Mouse (Mus musculus): ENCODE measurements around the gene Dyrk3.

Gene Dyrk3

DNA sequence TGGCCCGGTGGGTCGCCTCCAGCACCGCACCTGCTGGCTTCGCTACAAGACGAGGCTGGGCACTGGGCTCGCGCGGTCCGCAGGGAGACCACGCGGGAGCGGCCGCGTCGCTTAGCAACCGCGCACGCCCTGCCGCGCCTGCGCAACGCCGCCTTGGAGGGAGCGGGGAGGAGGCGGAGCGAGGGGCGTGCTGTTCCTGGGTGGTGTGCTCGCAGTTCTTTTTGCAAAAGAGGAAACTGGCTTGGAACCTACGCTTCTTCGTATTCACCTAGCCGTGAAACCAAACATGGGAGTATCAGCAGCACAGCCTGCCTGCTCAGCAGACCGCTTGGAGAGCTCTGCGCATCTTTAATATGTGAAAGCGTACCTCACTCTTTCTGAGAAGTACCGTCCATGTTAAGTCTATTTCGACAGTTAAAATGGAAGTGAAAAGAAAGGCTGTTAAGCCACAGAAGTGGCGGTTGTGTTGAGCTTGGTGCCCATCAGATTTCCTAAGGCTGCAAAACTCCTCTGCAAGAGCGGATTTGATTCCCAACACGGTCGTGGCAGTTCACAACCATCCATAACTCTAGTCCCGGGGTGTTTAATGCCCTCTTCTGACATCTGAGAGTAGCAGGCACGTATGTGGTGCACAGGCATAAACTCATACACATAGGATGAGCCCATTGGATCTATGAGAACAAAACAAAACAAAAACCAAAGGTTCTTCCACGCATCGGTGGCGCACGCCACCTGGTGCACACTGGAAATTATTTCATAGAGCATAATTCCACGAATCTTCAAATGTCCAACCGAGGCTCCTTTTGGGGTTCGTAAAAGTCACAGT lies at the start of gene Dyrk3:
Gene Dyrk3, minus strand, starts transcription at position 150 of the 826 bp plus-strand sequence.
- in situ Hi-C loops (cut with MseI, MboI) = no loop called here

DNA sequence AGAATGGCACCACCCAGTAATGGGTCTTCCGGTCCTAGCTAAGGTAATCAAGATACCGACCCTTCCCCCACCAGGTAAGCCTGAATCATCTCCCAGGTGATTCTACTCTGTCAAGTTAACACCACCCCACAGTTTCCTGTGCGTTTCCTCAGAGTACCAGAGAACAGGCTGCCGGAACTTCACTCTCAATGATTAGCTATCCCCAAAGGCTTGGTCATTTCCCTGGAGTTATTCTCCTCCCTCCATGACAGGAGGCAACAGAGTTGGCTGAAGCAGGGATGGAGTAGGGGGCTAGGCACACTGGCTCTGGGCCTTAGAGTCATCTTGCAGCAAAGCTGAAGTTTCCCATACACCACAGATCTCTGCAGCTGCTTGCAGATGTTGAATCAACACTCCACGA lies 49.7 kb upstream of the Dyrk3 start:
- in situ Hi-C loops (cut with MseI, MboI) = loop anchor here (5.0 to 10.0 kb wide), 2 partner anchors 57 to 69 kb away; partner anchors contain the start of gene Rassf5 (in 1 of the 2)

DNA sequence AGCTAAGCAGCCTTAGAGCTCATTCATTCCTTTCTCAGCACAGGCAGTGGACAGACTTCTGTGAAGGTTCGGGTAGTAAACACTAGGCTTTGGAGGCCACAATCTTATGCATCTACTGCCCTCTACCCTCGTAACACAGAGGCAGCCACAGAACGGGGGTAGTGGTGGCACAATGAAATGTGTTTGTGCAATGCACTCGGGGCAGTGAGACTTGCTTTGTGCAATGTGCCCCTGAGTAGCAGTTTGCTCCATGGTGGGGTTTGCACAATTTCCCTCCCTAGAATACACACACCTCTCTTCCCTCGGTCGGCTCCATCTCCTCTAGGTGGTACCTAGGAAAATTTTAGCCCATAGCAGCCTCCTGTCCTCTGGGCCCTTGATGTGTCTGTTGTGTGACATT lies 48.9 kb upstream of the Dyrk3 start:
- in situ Hi-C loops (cut with MseI, MboI) = loop anchor here (5.0 to 10.0 kb wide), 2 partner anchors 58 to 70 kb away; partner anchors contain the start of gene Rassf5 (in 1 of the 2)

DNA sequence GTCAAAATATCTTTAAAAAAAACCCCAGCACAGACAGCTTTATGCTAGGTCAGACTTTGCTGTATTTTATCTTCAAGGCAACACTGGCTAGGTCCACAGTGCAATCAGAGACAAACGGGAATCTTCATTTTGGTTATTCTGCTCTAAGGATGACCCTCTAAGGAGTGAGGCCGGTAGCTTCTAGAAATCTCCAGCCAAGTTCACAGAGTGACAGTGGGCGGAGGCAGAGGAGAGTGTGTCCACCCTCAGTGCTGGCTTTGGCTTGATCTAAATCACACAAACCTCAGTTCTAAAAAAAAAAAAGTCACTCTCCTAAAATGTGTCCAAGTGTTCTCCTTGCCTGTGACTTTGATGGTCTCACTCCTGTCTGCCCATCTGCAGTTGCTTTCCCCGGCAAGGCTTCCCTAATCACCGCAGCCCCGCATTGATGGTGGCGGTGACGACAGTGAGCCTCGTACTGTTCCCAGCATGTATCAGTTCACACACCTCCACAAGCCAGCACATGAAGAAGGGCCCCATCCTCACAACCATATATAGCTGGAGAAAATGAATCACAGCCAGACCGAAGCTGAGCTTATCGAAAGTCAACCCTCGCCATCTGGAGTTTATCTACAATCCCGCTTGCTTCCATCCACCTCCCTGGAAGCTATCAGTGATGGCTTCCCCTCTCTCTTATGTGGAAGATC lies 47.8 kb upstream of the Dyrk3 start:
- in situ Hi-C loops (cut with MseI, MboI) = loop anchor here (5.0 to 10.0 kb wide), 2 partner anchors 59 to 71 kb away; partner anchors contain the start of gene Rassf5 (in 1 of the 2)

DNA sequence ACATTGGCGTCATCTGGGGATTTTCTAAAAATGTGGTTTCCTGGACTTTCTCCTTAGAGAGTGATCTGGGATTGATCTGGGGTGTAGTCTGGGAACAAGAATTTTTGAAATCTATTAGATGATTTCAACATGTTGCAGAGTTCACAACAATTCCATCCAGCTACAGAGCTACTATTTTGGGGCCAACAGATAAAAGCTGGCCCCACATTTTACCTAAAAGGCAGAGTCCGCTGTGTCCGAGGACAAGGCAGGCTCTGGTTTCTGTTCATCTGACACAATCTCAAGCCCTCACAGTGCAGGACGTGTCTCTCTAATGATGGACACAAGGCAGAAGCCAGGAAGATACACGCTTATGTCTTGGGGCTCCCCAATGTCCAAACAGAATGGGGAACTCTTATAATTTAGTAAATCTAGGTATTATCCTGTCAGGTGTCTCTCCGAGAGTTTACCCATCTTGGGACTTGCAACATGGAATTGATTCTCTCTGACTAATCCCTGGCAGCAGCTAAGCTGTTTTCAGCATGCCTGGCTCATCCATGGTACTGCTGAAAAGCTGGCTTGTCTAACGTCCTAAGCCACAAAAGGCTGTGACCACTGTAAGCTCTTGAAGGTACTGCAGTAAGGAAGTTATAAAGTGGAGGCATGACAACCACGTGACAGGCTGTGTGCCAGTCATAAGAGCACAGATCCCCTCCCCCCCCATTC lies 47.0 kb upstream of the Dyrk3 start:
- in situ Hi-C loops (cut with MseI, MboI) = loop anchor here (5.0 to 10.0 kb wide), 2 partner anchors 60 to 72 kb away; partner anchors contain the start of gene Rassf5 (in 1 of the 2)

DNA sequence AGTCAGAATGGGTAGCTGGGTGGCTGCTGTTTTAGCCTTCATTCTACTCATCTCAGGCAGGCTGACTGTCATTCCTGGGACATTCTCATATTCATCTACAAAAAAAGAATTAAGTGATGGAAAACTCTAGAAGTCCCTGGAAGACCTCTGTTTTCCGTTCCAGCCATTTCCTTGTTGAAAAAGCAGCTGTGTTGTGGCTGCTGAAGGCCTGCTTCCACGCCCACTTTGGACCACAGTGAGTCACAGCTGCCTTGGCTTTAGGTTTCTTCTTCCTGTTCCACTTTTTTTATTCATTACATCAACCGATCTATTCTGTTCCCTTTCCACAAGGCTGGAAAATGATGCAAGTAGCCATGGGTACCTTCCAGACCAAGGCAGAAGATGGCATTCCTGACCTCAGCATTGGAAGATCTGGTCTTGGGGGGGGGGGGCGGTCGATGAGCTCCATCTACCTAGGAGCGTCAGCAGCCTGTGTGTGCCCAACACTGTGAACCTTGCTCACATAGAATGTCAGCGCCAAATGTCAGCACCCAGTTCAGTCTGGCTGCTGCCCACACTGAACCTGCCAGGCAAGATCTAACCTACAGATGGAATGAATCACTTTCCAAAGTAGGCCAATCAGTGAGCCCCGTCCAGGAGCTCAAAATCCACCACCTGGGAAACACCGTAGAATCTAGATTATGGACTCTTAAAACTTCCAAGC lies 46.3 kb upstream of the Dyrk3 start:
- in situ Hi-C loops (cut with MseI, MboI) = loop anchor here in 1 of 2 experiments (10.0 kb wide), 1 partner anchor 60 kb away; the partner anchor contains the start of gene Rassf5

DNA sequence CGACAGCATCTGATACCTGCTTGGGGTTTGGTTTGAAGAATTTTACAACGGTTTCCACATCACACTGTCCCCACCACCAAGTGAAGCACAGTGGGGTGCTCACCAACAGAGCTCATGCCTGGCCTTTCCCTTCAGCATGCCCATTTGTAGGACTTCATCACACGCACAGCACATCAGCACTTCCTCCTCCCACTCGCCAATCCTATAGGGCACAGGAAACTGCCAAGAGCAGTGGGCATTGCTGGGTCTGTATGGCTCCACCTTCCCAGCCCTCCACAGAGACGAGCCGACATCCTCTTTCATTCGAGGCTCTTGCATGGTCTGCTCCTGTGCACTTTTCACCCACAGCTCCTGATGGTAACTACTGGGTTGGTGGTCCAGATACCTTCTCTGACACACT lies 45.1 kb upstream of the Dyrk3 start:
- in situ Hi-C loops (cut with MseI, MboI) = loop anchor here in 1 of 2 experiments (10.0 kb wide), 1 partner anchor 62 kb away; the partner anchor contains the start of gene Rassf5

DNA sequence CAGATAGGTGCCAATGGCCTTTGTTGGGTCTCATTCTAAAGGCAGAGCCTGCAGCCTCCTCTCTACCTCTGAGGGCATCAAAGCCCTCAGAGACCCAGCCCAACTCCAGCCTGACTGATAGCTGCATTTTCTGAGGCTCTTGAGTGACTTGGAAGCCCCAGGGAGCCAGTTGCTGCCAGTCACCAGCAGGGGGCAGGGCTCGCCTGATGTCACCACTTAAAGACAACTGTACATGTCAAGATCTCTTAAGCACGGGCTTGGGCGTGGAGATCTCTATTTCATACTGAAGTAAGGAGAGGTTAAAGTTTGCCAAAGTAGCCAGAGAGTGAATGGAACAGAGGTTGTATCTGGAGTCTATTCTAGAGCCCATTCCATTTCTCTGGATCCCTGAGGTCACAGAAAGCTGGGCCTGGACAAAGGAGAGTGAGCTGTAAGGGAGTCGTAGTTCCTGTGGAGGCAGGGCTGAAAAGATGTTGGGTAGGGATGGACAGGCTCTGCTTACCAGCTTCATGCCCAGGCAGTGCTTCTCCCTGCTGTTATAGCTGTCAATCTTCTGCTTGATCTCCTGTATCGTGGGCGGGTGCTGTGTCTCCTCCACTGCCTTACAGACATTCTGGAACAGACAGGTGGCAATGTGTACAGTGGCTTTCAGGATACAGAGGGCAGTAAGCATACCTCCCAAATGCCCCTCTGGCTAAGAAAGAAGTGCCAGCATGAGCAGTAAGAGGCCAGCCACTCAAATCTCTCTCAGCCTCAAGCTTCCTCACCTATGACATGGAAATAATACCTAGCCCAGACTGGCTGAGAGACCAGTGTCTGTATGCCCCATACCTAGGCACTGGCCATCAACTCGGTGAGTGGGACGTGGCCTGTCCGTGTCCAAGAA lies 43.7 kb upstream of the Dyrk3 start:
- in situ Hi-C loops (cut with MseI, MboI) = loop anchor here in 1 of 2 experiments (10.0 kb wide), 1 partner anchor 63 kb away; the partner anchor contains the start of gene Rassf5

DNA sequence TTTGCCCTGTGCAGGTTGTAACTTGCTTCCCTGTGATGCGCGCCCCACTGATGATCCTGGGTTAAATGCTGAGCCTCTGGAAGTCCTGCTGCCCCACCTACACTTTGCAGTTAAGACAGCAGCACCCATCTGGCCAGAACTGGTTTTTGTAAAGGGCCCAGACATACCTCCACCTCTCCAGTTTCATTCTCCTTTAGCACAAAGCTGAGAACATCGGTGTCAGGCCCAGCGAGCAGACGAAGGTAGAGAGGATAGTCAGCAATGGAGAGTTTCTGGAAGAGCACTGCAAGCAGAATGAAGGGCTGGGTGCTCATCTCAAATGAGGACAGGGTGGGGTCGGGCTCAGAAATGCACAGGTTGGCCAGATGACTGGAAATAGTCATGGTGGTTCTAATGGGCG lies 42.2 kb upstream of the Dyrk3 start:
- in situ Hi-C loops (cut with MseI, MboI) = loop anchor here in 1 of 2 experiments (10.0 kb wide), 1 partner anchor 64 kb away; the partner anchor contains the start of gene Rassf5

DNA sequence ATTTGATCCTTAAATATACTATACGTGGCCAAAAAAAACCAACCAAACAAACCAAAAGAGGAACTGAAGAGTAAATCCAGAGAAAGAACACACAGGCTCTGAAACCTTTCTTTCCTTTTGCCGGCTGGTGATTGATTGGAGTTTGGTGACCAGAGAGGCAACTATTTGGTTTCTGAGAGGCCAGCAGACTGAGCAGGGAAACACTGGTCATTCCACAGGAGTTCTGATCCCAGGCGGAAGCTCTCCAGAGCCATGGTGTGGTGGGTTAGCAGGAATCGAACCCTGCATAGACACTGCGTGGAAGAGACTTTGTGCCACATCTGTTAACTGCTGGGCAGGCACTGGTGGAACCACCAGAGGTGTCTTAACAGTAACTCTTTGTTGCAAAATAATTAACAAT lies 39.9 kb upstream of the Dyrk3 start:
- in situ Hi-C loops (cut with MseI, MboI) = no loop called here

DNA sequence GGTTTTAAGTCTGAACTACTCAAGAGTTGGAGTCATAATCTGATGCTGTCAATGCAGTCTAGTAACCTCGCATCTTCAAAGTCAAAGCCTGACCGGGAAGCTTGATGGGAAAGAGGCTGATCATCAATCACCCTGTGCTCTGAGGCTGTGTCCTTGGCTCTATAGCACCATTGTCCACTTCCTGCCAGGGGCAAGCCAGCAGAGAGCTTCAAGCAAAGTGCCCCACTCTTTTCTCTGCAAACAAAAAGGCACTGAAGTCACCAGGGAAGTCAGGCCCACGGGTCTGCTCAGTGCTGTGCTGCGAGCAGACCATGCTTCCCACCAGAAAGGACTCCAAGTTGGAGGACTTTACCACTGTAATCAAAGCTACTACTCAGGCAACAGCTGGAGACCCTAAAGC lies 39.1 kb upstream of the Dyrk3 start:
- in situ Hi-C loops (cut with MseI, MboI) = no loop called here

DNA sequence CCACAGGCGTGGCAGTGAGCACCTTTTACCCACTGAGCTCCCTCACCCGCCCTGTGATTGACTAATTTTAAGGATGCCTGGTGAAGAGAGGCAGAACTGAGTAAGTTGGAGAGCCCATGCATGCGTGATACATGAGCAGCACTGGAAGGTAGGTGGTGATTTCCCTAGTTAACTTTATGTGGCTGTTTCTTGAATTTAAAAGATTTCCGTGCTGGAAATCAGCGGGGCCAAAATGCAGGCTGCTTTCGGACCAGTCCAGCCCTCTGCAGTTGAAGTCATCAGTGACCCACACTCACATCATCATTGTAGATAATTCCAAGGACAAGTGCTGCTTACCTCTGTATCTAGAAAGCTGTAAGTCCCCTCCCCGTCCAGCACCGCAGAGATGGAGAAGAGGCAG lies 37.7 kb upstream of the Dyrk3 start:
- in situ Hi-C loops (cut with MseI, MboI) = no loop called here

DNA sequence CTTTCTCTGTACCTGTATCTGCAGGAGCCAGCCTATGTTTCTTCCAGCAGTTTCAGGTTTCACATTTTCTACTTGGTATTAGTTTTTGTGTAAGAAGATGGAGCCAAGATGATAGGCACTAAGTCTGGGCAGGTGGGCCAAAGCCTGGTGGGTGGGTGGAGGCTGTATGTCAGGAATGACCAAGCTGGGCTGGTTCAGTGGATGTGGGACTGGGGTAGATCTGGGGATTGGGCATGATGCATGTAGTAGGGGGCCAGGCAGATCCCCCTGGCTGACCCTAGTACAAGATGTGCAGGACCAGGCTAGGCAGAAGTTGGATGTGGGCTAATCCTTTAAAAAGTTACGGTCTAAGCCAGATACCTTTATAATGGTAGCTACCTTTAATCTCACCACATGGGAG lies 37.0 kb upstream of the Dyrk3 start:
- in situ Hi-C loops (cut with MseI, MboI) = no loop called here

DNA sequence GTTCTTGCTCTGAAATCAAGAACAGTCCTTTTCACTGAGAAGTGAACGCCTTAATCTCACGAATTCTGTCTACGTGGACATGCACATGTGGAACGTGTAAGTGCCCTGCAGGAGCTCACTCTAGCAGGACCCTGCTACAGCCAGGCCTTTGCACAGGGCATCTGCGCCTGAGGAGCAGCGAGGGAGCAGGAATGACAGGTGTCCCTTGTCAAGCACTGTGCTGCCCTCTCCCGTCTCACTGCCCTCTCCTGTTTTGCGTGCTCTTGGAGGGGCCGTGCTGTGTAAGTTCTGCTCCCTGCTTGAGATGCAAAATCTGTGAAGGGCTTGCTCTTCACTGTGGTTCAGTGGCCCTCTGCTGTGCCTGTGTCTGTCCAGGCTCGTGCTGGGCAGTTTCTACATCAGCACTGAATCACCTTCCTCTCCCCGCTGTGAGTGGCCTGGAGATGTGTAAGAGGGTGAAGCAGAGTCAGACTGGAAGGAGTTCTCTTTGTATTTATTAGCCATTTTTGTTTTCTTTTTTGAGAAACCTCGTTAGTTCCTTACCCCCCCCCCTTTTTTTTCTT lies 36.2 kb upstream of the Dyrk3 start:
- in situ Hi-C loops (cut with MseI, MboI) = no loop called here

DNA sequence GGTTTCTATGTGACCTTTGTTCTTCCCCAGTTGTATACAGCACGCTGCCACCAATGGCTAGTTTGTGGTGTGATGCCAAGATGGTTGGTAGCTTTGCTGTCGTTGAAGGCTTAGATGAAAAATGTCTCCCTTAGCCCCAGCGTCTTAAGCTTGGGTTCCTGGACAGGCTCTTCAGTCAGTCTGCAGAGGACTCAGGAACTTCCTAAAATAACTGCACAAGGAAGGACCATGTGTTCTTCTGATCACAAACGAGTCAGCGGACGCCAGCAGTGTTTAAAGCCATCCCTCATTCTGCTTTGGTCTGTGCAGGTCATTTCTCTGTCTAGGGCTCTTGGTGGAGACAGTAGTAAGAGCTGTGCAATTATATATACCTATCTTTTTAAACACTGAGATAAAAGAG lies 35.7 kb upstream of the Dyrk3 start:
- in situ Hi-C loops (cut with MseI, MboI) = no loop called here

DNA sequence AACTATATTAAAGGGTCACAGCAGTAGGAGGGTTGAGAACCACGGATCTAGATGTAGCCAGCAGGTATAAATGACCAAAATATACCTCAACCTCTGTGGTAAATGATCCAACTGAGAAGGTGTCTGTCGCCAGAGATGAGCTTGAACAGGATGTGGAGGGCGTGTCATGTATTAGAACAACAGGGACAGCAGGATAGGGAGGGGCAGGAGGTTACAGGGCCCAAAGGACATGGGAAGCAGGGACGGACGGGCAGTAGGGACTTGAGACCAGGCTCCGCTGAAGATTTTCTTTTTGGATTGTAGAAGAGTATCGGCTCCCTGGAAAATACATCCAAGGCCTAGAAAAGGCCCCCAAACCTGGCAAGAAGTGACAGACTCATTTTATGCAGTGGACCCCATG lies 34.9 kb upstream of the Dyrk3 start:
- in situ Hi-C loops (cut with MseI, MboI) = no loop called here

DNA sequence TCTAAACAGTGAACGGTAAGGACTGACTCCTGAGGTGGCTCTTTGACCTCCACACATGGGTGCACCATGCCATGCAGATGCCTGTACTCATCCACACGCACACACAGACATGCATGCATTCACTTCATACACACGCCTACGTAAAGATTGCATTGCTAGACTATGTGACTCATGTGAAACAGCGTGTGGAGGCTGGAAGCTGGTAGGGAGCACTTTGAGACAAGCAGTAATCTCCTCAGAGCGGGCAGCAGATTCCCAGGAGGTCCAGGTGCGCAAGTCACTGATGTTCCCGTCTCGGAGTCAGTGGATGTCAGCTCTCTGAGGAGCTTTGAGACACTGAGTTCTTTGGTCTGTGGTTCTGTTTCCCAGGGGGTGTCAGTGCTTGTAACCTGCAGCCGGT lies 29.5 kb upstream of the Dyrk3 start:
- in situ Hi-C loops (cut with MseI, MboI) = no loop called here

DNA sequence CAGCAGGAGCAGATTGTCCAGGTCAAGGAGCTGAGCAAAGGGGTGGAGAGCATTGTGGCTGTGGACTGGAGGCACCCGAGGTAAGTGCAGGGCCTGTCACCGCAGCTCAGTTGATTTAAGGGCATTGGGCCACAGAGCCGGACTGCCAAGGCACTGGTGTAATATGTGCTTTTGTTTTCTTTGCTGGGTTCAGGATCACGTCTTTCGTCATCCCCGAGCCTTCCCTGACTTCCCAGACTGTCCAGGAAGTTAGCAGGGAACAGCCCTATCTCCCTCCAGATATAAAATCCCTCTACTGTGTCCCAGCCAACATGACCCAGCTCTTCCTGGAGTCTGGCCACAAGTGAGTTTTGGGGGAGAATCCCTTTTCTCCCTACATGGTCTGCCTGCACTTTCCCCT lies 26.3 kb upstream of the Dyrk3 start:
- in situ Hi-C loops (cut with MseI, MboI) = loop anchor here in 1 of 2 experiments (5.0 kb wide), 1 partner anchor 47 kb away; no protein-coding TSS in a partner anchor

DNA sequence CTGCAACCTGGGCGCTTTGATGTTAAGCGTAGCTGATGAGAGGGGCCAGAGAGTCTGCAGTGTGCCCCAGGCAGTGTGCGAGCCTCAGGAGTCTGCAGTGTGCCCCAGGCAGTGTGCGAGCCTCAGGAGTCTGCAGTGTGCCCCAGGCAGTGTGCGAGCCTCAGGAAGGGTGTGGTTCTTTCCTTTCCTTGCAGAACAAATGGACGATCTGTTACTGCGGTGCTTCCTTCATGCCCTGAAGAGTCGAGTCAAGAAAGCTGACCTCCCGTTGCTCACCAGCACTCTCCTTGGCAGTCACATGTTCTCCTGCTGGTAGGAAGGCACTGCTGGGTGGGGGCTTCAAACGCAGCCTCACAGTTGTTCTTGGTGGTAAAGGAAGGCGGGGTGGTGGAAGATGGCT lies 23.0 kb upstream of the Dyrk3 start:
- in situ Hi-C loops (cut with MseI, MboI) = loop anchor here in 1 of 2 experiments (5.0 kb wide), 1 partner anchor 44 kb away; no protein-coding TSS in a partner anchor
